Mouse (Mus musculus) fibroblast of lung, adult 2 months (primary cell): ENCODE results near the gene Cog1.

Source experiments
- DNase-seq: peaks from one replicate; pipeline ENCODE4 v3.0.0-alpha.2; 2011; ENCODE audit warnings: low read depth

Cog1 gene

DNA sequence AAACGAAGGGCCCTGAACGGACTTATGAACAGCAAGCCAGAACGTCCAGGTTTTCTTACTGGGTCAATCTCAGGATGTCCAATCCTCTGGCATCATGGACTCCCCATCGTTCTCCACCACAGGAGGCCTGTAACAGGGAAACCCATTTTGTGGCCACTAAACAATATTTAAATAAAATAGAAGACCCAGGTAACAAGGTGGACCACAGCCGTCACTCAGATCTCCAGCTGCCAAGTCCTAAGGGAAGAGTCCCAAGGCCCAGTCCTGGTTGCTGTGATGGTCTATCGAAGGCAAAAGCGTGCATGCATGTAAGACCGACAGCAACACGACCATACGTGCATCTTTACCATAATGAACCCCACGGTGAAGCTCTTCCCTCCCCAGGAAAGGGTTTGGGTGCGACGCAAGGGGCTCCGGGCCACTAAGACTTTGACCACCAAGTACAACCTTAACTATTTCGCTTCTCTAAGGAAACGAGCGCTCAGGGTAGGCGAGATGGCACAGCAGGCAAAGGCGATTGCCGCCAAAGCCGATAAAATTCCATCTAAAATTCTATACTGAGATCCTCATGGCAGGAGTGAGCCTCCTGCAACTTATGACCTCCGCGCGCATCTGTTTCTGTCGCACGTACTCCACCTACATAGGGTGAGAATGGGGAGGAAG, at the start of gene Cog1:
TSS of gene Cog1 (plus strand) at position 480 of the 663 bp plus-strand sequence.
- DNase-seq: no peak

DNA sequence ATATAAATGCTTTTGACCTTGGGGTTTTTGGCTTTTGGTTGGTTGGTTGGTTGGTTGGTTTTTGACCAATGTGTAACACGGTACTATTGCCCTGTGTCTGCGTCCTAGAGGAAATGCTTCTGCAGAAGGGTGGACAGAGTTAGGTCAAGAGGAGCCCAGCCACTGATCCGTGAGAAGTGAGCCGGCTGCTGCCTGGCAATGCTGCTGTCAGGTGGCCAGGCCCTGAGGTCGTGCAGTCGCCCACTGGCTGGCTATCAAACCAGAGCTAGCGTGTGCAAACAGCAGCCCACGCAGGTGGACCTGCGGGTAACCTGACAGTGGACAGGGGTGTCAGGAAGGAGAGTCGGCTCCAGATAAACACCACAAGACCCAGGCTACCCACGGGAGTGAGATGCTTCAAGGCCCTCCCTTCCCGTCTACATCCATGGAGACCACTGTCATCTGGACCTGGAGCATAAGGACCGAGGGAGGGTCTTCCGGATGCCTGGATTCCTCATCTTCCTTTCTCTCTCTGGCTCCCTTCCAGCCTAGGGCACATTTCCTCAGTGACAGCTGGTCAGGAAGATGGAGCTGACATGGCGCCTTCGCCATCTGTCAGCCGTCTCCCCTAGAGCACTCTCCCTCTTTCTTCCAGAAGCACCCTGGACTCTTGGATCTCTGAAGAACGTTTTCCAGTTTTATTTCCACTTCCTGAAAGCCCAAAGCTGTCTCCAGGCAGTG, 48.3 kb upstream of the Cog1 start:
- no peak for DNase-seq

DNA sequence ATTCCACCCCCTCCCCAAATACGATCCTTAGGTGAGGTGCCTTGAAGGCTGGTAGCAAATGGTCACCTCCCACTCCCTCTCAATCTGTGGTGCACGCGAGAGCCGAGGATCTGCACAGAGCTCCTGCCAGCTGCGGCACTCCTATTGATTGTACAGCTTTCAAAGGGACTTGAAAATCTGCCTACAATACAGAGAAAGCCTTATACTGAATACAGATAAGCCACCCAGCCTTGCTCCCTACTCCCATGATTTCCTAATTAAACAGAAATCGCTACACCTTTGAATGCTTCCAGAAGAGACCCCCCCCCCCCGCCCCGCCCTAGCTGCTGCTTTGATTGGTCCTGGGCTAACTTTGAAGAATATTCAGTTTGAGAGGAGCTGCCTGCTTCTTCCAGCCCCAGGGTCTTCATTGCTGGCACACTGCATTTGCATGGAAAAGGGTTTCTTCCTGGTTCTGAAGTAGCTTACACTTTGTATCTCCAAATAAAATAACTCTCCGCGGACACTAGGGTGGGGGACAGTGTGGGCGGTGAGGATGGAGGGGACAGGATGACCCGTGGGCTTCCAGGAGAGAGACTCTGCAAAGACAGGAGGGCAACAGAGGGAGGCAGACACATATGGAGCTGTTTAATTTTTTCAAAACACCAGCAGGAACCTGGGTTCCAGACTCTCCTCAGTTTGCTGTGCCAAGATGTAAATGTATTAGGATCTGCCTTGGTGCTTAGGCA, 47.2 kb upstream of the Cog1 start:
- DNase-seq: no peak

DNA sequence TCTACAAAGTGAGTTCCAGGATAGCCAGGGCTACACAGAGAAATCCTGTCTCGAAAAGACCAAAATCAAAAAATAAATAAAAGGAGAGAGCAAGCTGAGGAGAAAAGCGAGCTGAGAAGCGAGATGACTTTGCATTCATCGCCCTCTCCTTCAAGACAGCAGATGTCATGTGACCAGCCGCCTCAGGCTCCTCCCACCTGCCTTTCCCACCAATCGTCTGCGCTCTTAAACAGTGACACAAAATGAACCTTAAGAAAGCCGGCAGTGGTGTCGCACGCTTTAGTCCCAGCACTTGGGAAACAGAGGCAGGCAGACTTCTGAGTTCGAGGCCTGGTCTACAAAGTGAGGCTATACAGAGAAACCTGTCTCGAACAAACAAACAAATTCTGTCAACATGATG, 41.4 kb upstream of the Cog1 start:
- no peak for DNase-seq

DNA sequence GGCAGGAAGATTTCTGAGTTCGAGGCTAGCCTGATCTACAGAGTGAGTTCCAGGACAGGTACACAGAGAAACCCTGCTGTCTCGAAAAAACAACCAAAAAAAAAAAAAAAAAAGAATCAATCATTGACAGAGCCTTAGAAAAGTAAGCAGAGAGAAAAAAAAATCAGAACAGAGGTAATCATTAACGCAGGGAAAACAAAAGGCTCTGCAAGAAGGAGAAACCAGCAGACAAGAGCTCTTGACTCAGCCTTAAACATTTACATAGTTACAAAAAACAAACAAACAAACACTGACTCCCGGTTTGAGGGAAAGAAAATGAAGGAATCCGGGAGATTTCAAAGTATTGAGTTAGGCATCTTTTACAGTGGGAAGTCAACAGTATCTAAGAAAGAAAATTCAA, 39.4 kb upstream of the Cog1 start:
- no peak for DNase-seq

DNA sequence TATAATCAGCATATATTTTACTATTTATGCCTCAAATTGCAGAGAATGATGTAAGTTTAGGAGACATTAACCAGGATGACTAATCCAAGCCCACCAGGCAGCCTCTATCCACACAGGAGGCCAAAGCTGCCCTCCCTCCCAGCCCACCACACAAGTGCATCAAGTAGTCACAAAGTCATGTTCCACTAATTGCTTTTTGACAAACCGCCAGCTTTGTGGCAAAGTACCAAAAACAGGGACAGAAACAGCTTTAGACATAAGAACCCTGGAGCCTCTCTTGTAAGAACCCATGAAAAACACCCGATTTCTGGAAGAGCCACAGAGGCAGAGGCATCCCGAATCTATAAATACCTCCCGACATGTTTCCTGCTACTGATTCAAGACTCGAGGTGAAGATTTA, 38.7 kb upstream of the Cog1 start:
- no peak for DNase-seq

DNA sequence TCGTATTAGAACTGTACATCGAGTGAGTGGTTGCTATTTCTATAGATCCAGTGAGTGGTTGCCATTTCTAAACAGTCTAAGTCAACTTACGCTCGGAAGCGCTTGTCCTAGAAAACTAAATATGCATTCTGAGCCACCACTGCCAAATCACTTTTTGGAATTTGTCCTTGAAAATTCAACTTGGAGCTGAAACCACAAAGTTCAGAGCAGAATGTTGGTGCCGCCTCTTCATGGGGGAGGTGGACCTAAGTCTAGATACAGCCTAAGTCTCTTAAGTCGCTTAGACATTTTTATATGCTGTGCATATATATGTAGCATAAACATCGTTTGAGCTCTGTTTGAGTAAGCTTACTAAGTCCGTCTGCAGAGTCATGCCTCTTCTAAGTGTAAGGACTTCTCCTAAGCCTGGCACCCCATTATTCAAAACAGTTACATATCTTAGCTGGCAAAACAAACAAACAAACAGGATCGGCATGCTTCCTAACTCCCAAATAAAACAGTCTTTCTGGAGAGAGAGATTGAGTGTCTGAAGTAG, 37.8 kb upstream of the Cog1 start:
- DNase-seq: no peak

DNA sequence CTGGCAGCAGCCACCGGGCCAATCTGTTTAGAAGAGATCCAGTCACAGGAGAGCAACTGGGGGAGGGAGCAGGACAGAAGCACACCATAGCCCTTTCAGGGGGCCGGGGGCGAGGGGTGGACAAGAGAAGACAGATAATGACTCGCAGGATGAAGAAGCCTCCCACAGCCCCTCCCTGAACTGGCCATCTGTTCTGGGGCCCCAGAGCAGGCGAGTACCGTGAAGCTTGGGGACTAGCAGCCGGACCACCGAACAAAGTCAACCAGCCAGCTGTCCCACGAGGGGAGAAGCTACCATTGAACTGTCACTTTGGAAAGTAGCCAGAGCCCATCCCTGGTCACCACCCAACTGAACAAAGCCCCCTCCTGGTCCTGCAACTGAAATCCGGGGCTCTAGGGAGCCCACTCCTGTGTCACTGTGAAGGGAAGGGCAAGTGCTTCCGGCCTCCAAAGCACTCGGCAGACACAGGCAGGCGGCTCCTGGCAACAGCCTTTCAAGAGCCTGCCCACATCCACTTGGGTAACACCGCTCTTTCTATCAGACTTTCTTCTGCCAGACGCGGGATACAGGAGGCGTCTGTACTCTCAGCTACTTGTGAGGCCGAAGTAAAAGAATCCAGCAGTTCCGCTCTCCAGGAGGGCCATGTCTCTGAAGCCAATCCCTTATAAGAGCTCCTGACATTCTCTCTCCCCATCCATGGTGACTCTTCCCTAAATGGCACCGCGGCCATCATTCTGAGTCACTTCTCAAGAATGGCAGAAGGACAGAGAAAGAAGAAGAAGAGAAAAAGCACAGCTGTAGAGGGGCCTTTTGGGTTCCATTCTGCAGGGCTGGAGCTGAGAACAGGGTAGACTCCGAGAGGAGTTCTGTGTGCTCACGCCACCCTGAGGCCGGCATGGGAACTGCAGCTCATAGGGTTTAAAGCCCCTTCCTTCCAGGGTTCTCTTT, 37.0 kb upstream of the Cog1 start:
- DNase-seq: peak; percentile 41

DNA sequence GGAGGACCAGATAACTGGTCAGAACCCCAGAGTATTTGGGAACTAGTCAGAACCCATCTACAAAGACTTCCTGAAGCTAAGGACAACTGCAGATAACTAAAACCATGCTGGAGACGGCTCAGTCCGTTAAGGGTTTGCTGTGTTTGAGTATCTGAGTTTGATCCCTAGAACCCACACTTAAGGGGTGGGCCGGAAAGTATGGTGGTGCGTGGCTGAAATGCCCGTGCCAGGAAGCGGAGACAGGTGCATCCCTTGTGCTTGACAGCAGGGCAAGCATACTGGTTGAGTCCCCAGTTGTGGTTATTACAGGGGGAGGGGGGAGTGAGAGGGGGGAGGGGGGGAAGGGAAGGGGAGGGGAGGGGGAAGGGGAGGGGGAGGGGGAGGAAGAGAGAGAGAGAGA, 34.5 kb upstream of the Cog1 start:
- no peak for DNase-seq

DNA sequence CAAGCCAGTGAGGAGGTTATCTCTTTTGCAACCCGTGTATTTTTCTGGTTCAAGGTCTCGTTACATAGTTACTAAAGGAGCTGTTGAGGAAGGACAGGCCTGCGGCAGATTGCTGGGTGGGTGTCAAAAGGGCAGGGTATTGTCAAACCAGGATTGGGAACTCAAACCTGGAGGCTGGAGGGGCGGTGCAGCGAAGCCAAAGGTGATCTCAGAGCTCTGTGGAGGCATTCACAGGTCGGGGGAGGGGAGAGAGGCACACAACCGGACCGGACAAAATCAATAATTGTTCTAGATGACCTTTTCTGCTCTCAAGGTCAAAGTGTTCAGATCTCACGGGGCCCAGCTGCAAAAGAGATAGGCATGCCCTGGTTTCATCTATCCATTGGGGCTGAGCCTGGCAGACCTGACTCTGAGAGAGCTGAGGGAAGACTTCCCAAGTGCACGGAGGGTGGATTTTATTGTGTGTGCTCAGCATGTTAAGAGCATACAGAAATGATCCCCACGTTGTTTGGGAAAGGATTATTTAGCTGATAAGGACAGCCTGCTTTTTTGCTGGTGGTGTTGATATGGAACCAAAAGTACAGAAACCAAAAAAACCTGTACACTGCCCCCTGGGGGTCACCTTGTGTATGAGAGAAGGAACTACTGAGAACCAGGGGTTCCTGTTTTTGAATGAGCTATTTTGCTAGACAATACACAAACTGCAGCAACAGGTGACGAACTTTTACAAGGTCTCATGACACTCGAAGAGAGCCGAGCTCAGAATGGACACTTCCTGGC, 31.6 kb upstream of the Cog1 start:
- no peak for DNase-seq

DNA sequence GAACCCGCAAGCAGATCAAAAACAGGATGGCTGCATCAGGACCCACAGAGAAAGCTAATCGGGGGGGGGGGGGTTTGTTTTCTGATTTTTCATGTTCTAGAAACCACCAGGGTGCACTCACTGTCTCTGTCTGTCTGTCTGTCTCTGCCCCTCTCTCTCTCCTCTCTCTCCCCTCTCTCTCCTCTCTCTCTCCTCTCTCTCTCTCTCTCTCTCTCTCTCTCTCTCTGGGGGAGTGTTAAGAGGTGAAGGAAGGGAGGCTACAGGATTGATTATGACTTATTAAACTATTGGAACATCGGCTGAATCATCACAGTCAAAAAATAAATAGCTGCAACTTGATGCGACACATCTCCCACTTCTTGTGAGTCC, 30.7 kb upstream of the Cog1 start:
- no peak for DNase-seq

DNA sequence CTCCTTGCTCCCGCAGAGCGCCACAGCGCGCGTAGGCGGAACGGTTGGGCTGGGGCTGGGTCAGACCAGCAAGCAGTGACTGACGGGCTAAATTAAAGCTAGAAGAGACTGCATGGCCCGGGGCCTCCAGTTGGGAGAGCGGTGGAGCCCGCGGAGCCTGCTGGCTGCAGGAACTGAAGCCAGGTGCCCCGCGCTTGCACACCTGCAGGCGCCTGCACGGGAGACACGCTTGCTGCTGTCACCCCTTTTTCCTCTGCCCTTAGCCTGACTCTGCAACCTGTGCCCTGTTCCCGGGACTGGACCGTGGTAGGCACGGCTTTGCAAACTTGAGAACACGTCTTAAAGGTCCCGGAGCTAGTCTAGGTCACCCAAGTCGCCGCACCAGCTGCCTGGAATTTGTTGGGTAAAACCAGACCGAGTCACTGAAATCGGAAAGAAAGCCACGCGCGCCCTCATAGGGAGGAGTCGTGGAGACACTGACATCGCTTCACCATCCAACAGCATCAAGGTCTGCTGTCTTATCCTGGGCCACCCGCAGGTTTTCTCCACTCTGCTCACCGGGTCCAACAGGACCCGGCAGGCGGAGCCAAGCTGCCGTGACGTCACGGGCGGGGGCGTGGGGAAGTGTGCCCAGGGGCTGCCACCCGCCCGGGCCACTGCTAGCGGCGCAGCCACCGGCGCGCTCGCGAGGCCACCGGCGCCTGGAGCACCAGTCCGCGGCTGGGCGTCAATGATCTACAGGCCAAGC, 30.1 kb upstream of the Cog1 start, which contains the start of gene Sstr2:
TSS of gene Sstr2 (plus strand) at position 671 of the 748 bp plus-strand sequence.
- no peak for DNase-seq

DNA sequence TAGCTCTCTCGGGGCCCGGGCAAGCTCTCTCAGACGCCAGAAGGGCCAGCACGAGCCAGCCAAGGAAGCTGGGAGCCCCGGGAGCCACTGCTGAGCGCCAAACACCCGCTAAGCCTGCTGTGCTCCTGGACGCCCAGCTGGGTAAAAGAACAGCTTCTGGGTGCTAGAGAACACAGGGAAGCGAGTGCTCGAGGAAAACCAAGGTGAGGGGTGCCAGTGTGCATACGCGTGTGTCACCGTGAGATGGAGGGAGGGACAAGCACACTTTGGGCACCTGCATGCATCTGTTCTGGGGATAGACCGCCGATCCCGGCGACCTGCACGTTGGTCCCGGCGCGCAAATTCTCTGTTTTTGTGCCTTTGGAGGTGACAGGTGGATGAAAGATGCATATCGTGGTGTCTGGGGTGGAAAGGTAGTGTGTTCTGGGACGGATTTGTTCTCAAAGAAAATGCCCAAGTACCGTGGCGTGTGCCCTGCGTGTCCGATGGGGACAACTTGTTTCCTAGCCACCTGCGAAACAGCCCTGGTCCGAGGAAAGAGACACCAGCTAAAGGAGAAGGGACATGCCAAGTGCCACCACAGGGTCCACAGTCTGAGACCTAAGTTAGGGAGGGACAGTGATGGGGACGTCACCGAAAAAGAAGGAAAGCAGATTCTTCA, 29.4 kb upstream of the Cog1 start:
- DNase-seq: no peak

DNA sequence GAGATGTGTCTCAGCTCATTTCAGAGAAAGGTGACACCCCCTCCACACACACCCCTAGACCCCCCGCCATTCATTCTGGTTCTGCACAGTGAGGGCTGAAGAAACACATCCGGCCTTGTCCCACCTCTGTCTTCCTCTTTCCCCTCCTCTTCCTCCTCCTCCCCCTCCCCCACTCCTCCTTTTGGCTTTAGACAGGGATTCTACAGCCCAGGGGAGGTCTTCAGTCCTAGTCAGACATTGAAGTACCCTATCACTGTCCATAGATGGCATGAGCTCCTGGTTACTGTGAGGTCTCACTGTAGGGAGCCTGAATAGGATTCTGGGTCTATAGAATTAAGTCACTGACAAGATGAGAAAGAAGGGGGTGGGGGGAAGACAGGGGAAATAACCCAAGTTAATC, 28.0 kb upstream of the Cog1 start:
- no peak for DNase-seq

DNA sequence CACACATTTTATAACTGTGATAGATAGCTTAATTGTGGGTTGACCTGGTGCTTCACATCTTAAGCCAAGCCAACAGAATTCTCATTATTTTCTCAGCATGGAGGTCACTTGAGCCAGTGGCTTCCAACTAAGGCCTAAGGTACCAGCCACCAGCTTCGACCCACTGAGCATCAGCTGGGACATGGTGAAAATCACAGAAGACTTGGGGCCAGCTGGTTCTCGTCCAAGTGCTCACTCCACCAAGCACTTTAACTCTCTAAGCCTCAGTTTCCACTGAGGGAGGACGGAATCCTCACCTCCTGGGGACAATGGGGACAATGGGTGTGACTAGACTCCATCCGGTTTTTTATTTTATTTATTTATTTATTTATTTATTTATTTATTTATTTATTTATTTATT, 26.9 kb upstream of the Cog1 start:
- no peak for DNase-seq

DNA sequence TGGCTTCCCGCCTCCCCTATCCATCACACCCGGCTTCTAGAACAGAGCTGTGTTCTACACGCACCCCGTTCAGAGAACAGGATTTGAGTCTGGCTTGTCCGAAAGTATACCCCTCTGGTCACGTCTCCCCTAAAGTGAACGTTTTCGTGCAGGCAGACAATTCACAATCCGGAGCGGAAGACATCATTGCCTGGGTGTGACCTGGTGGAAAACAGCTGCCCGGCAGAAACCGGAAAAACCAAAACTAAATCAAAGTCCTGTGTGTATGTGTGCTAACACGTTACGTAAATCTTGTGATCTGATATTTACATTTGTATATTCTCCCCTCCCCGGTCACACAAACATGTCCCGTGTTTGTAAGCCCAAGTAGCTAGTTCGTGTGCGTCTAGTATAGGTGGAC, 23.5 kb upstream of the Cog1 start:
- DNase-seq: no peak

DNA sequence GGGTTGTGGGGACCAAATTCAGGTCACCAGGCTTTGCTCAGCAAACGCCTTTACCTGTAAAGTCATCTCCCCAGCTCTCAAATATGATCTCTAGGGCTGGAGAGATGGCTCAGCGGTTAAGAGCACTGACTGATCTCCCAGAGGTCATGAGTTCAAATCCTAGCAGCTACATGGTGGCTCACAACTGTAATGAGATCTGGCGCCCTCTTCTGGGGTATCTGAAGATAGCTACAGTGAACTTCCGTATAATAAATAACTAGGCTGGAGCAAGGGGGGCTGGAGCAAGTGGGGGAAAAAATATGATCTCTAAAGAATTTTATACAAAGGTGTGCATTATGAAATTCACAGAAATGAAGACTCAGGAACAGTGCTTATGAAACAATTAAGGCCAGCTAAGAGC, 21.2 kb upstream of the Cog1 start:
- DNase-seq: no peak

DNA sequence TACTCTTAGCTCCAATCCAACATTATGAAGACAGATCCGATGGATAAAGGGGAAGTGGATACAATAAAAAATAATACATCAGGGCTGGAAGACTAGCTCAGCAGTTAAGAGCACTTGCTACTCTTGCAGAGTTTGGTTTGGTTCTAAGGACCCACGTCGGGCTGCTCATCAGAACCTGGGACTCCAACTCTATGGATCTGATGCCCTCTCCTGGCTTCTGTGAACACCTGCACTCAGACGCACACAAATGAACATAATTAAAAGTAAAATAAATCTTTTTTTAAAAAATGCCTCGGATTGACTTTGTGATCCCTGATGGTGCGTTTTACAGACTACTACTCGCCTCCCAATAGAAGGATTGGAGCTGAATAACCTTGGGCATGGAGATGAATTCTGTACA, 18.3 kb upstream of the Cog1 start:
- DNase-seq: no peak

DNA sequence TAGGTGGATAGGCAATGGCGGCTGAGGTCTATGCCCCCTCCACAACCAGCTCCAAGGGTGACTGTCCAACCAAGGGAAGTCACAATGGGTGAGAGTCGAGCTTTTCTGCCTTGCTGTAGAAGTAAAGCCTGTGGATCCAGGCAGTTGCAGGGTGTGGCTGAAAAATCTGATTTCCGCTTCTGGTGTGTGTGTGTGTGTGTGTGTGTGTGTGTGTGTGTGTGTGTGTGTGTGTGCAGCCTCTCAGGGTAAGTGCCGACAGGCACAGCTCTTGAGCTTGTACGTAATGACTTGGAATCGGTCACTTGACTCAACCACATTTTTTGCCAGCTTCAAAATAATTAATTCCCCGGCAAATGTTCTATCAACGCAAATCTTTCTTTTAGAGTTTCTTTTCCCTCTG, 17.7 kb upstream of the Cog1 start:
- DNase-seq: no peak

DNA sequence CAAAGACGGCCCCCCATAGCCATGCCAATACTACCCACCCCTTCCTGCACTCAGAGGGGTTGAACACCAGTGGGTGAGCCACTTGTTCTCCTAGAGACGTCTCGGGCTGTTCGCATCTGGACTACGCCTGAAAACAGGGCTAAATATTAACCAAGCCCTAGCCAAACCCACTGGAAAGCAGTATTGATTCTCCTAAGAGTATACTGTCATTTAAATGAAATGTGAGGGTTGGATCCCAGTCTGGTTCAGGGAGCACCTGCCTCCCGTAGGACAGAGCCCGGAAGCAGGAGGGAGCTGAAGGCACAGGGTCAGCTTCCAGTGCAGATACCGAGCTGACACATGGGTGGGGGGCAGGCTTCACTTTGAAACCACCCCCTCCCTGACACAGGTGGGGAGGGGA, 17.1 kb upstream of the Cog1 start:
- DNase-seq: no peak
